Mouse (Mus musculus) G1E-ER4 (cell line): ENCODE results near the gene Copb2. TPM values are rescaled to one million over a fixed set of nuclear protein-coding genes. Genes with fewer than 3 reads are reported as not detected.

Experiments
- GATA1 ChIP-seq: IDR thresholded peaks from one replicate; pipeline ENCODE4 v1.8.0; 2012; ENCODE audit warnings: low read length, inconsistent platforms
- polyA plus RNA-seq: library from polyadenylated mRNA; stranded (reverse); fragments of >175 nt; gene quantifications from 2 replicates; pipeline ENCODE4 v1.2.3, GENCODE M21; 2012

The Copb2 gene
- polyA plus RNA-seq, result 4.9 and 6.8 TPM in 2 replicates

- no peak for TF ChIP-seq GATA1
Measured at GRCm38 (mm10) chr9:98563137-98564126, at the start of gene Copb2. Copb2 (plus strand) TSS chr9:98563721.

- TF ChIP-seq GATA1, result no peak
Measured at GRCm38 (mm10) chr9:98523872-98524271, 39.6 kb upstream of the Copb2 start.

GRCm38 (mm10) chr9:98524786-98525542 lies 38.6 kb upstream of the Copb2 start:
- no peak for TF ChIP-seq GATA1

GRCm38 (mm10) chr9:98525543-98525924 lies 38.0 kb upstream of the Copb2 start:
- no peak for TF ChIP-seq GATA1

- no peak for TF ChIP-seq GATA1
Measured at GRCm38 (mm10) chr9:98527226-98527625, 36.3 kb upstream of the Copb2 start.

GRCm38 (mm10) chr9:98529776-98530175 lies 33.7 kb upstream of the Copb2 start:
- TF ChIP-seq GATA1, result no peak

GRCm38 (mm10) chr9:98530999-98531398 lies 32.5 kb upstream of the Copb2 start:
- TF ChIP-seq GATA1, result no peak

- no peak for TF ChIP-seq GATA1
Measured at GRCm38 (mm10) chr9:98534675-98535280, 28.7 kb upstream of the Copb2 start.

GRCm38 (mm10) chr9:98535763-98536162 lies 27.8 kb upstream of the Copb2 start:
- no peak for TF ChIP-seq GATA1

- no peak for TF ChIP-seq GATA1
Measured at GRCm38 (mm10) chr9:98538017-98538712, 25.4 kb upstream of the Copb2 start.

- TF ChIP-seq GATA1, result no peak
Measured at GRCm38 (mm10) chr9:98538713-98539360, 24.7 kb upstream of the Copb2 start.

GRCm38 (mm10) chr9:98544042-98544441 lies 19.5 kb upstream of the Copb2 start:
- no peak for TF ChIP-seq GATA1

- TF ChIP-seq GATA1, result no peak
Measured at GRCm38 (mm10) chr9:98583852-98584251, 20.3 kb downstream of the Copb2 start.

GRCm38 (mm10) chr9:98600094-98600493 lies 36.6 kb downstream of the Copb2 start:
- no peak for TF ChIP-seq GATA1
